Mouse (Mus musculus) liver, adult 2 months (tissue): Measurements from ENCODE around the gene 1500009C09Rik. TPM values are rescaled to one million over a fixed set of nuclear protein-coding genes. Genes with fewer than 3 reads are reported as not detected.

Experiments used
- DNase-seq: peaks from one replicate; pipeline ENCODE4 v3.0.0-alpha.2; 2011; ENCODE audit warnings: low read depth, low spot score; ENCODE audit errors: extremely low read depth
- H3K27ac ChIP-seq: fragments of 200-500 bp; replicated peaks from 2 replicates; pipeline ENCODE4 v1.5.1; 2012; ENCODE audit warnings: low read depth, mild to moderate bottlenecking, control low read depth, inconsistent platforms, low read length; ENCODE audit not compliant: insufficient read depth
- H3K27me3 ChIP-seq: fragments of 200-500 bp; 2 replicates; pipeline ENCODE4 v1.6.1; 2012; ENCODE audit warnings: mild to moderate bottlenecking, moderate library complexity, low read length, inconsistent platforms; ENCODE audit not compliant: control insufficient read depth, insufficient read depth
- H3K36me3 ChIP-seq: fragments of 200-500 bp; 2 replicates; pipeline ENCODE4 v1.6.1; 2012; ENCODE audit warnings: low read length, inconsistent platforms; ENCODE audit not compliant: control insufficient read depth, insufficient read depth
- H3K4me1 ChIP-seq: fragments of 200-500 bp; 2 replicates; pipeline ENCODE4 v1.6.1; 2011; ENCODE audit warnings: low read length; ENCODE audit not compliant: control insufficient read depth, insufficient read depth
- H3K4me3 ChIP-seq: fragments of 200-500 bp; 2 replicates; pipeline ENCODE4 v1.5.1; 2011; ENCODE audit warnings: low read depth, mild to moderate bottlenecking, control low read depth, low read length, moderate library complexity; ENCODE audit not compliant: insufficient read depth
- H3K79me2 ChIP-seq: fragments of 200-500 bp; 2 replicates; pipeline ENCODE4 v1.6.1; 2012; ENCODE audit warnings: inconsistent platforms, mild to moderate bottlenecking, low read length, moderate library complexity; ENCODE audit not compliant: control insufficient read depth, insufficient read depth
- H3K9ac ChIP-seq: fragments of 200-500 bp; 2 replicates; pipeline ENCODE4 v1.6.1; 2012; ENCODE audit warnings: low read depth, mild to moderate bottlenecking, control low read depth, inconsistent platforms, low read length
- CTCF ChIP-seq: fragments of 200-500 bp; IDR thresholded peaks from 2 replicates; pipeline ENCODE4 v1.5.1; 2011; ENCODE audit warnings: low read depth, low read length, control low read depth
- POLR2A ChIP-seq: fragments of 200-500 bp; IDR thresholded peaks from 2 replicates; pipeline ENCODE4 v1.6.1; 2011; ENCODE audit warnings: low read length, control low read depth; ENCODE audit not compliant: insufficient read depth; ENCODE audit errors: extremely low read depth
- WGBS: fragments of 180-500 bp; shearing (Covaris S2); methylation state at CpG from one replicate; pipeline ENCODE4 v1.1.7; 2018; 5-methylcytosine and 5-hydroxymethylcytosine counted together
- polyA plus RNA-seq: library from polyadenylated mRNA; depleted of rRNA; stranded (reverse); fragments of >200 nt; gene quantifications from 2 replicates; pipeline ENCODE4 v1.2.3, GENCODE M21; 2012
- total RNA-seq: library from RNA; depleted of rRNA; stranded (reverse); fragments of >200 nt; gene quantifications from 2 replicates; pipeline ENCODE4 v1.2.3, GENCODE M21; 2014

Gene 1500009C09Rik
- total and polyA plus RNA-seq, 2 experiments = 0.18 TPM; not detected in 1

DNA sequence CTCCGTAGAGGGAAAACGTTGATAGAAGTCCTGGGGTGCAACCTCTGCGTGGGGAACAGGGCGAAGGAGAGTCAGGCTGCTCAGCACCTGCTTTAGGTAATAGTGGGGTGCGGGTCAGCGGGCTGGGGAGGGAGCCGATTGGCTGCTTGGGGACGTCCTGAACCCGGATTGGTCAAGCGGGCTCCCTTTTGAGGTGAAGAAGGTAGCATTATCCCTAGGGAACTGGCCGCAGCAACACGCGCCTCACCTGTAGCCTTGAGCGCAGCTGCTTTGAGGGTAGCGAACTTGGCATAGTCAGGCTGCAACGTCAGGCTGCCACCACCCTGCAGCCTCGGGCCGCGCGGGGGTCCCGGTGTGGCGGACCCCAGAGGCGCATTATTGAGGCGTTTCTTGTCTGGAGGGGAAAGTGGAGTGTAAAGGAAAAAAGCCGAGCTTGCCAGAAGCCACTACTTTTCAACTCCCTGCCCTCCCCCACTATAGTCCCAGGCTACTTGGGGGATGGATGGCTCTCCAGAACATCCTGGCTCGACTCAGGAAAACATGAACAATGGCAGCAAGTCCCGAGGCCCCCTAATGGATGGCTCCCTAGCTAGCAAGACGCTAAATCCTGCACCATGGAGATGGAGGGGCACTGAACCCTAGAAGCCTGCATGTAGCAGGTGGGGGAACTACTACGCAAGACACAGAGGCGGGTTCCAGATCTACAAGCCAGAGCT lies 44.5 kb upstream of the 1500009C09Rik start:
- TF ChIP-seq CTCF (no peak), POLR2A (no peak)

DNA sequence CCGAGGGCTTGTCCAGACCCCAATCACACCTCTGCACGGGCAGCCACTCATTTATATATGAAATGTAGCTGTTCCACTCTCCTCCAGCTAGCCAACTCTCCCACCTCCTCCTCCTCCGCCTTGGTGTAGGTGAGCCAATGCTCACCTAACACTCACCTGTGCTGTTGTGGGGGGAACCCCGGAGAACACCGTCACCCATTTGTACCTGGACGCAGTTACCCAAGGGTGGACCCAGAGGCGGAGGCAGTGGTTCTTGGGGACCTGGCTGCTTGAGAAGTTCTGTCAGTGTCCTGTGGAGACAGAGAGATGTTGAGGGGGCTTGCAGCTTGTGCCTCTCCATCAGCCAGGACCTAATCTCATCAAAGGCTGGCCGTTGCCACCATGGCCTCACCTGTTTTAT lies 43.9 kb upstream of the 1500009C09Rik start:
- no peaks in the 10 kb centered on the region; the same call in 1 of the 2 replicates for H3K36me3 ChIP-seq
- H3K79me2 ChIP-seq = no peaks in the 10 kb centered on the region
- H3K9ac ChIP-seq = no peak overlapping the region
- H3K27me3 ChIP-seq = peaks cover 21% of the 10 kb centered on the region
- no peak for DNase-seq
- no peak overlapping the region for H3K27ac ChIP-seq
- 87% methylated on average over 8 of the region's 8 CpGs for WGBS
- no peak for TF ChIP-seq POLR2A
- TF ChIP-seq CTCF = no peak
- peaks cover 9% of the 10 kb centered on the region for H3K4me1 ChIP-seq
- no peak overlapping the region for H3K4me3 ChIP-seq

More for the DNA sequence above, 44.5 kb upstream of the 1500009C09Rik start:
- Histone ChIP-seq H3K36me3 (no peaks in the 10 kb centered on the region; the same call in 1 of the 2 replicates), H3K27ac (no peak overlapping the region), H3K9ac (no peak overlapping the region), H3K79me2 (no peaks in the 10 kb centered on the region), H3K4me3 (no peak overlapping the region), H3K4me1 (peaks cover 9% of the 10 kb centered on the region), H3K27me3 (peaks cover 16% of the 10 kb centered on the region)
- WGBS = 44% methylated on average over 30 of the region's 30 CpGs
- DNase-seq = no peak

- Histone ChIP-seq H3K79me2 (no peaks in the 10 kb centered on the region), H3K9ac (no peak overlapping the region), H3K27ac (no peak overlapping the region), H3K36me3 (no peaks in the 10 kb centered on the region), H3K4me1 (peaks cover 9% of the 10 kb centered on the region), H3K4me3 (no peak overlapping the region), H3K27me3 (peaks cover 23% of the 10 kb centered on the region)
- DNase-seq = no peak
- WGBS = 85% methylated on average over 13 of the region's 13 CpGs
- TF ChIP-seq CTCF (no peak), POLR2A (no peak)
These were observed 42.7 kb upstream of the 1500009C09Rik start for GRCm38 (mm10) chr15:82209295-82210050.

DNA sequence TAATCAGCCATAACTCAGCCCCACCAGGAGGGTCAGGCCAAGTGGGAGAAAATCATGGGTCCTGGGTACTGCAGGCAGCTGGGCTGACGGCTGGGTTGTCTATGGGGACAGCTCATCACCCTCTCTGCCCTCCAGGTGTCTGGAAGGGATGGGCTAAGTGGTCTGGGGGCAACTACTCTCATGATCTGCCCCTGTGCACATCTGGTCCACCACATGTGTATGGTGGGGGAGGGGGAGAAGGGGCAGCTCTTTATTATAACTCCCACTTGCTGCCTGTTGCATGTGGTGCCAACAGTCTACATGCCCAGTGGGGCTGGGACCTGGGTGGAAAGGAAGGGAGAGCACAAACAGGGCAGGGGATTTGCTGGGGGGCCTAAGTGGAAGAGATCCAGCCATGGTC lies 41.4 kb upstream of the 1500009C09Rik start:
- no peak overlapping the region for H3K4me3 ChIP-seq
- no peaks in the 10 kb centered on the region for H3K36me3 ChIP-seq
- H3K79me2 ChIP-seq = no peaks in the 10 kb centered on the region
- DNase-seq = no peak
- H3K9ac ChIP-seq = no peak overlapping the region
- no peak overlapping the region for H3K27ac ChIP-seq
- TF ChIP-seq CTCF (no peak), POLR2A (no peak)
- H3K27me3 ChIP-seq = peaks cover 30% of the 10 kb centered on the region
- 80% methylated on average over 1 of the region's 1 CpGs for WGBS
- H3K4me1 ChIP-seq = peaks cover 6% of the 10 kb centered on the region

- no peak for DNase-seq
- Histone ChIP-seq H3K4me1 (peaks cover 3% of the 10 kb centered on the region), H3K9ac (no peak overlapping the region), H3K4me3 (no peak overlapping the region), H3K27ac (no peak overlapping the region), H3K27me3 (peaks cover 30% of the 10 kb centered on the region), H3K36me3 (no peaks in the 10 kb centered on the region), H3K79me2 (no peaks in the 10 kb centered on the region)
- 8% methylated on average over 11 of the region's 11 CpGs for WGBS
- no peak for TF ChIP-seq POLR2A
- TF ChIP-seq CTCF = no peak
These were observed 40.9 kb upstream of the 1500009C09Rik start for GRCm38 (mm10) chr15:82211281-82211680.
